In genomic region chr17:70817862-70818451, GRCm38 (mm10) we compare ENCODE assay signal across 8 mouse cellular contexts. TPM values are rescaled to one million over a fixed set of nuclear protein-coding genes. Genes with fewer than 3 reads are reported as not detected.
DNase-seq lines count a peak whose midpoint lies in the region; ATAC-seq and TF ChIP-seq lines count a peak whose summit lies in the region.

No protein-coding gene starts in this region.

- no peak for TF ChIP-seq CTCF in intestine, postnatal 0 days (IDR thresholded peaks at IDR 0.05; ENCODE audit: low read depth)

- peak overlapping the region; percentile 89 for H3K4me2 ChIP-seq in intestine, postnatal 0 days (replicated peaks; ENCODE audit: low read depth)
- H3K4me2 ChIP-seq in midbrain, embryonic 11.5 days: peak overlapping the region; percentile 72

- no peaks in the 10 kb centered on the region for H3K36me3 ChIP-seq in forebrain, embryonic 10.5 days (replicated peaks)
- no peaks in the 10 kb centered on the region for H3K36me3 ChIP-seq in intestine, postnatal 0 days (ENCODE audit: control insufficient read depth, insufficient read depth)
- H3K36me3 ChIP-seq in midbrain, embryonic 11.5 days (ENCODE audit: control insufficient read depth, insufficient read depth, low read length): no peaks in the 10 kb centered on the region

- peak overlapping the region; percentile 34; the same call in 1 of the 2 replicates for H3K9ac ChIP-seq in intestine, postnatal 0 days (ENCODE audit: low read depth, low read length)
- H3K9ac ChIP-seq in midbrain, embryonic 11.5 days (ENCODE audit: low read length): peak overlapping the region; percentile 61

- H3K27me3 ChIP-seq in forebrain, embryonic 10.5 days (ENCODE audit: poor library complexity, severe bottlenecking): peaks cover 52% of the 10 kb centered on the region
- H3K27me3 ChIP-seq in intestine, postnatal 0 days (replicated peaks; ENCODE audit: control insufficient read depth, insufficient read depth, low read length): peaks cover 24% of the 10 kb centered on the region
- peaks cover 39% of the 10 kb centered on the region for H3K27me3 ChIP-seq in midbrain, embryonic 11.5 days (ENCODE audit: control insufficient read depth, insufficient read depth, low read length)

- peak overlapping the region; percentile 64 for H3K4me3 ChIP-seq in forebrain, embryonic 10.5 days
- peak overlapping the region; percentile 49 for H3K4me3 ChIP-seq in intestine, postnatal 0 days (ENCODE audit: low read depth, low read length)
- H3K4me3 ChIP-seq in midbrain, embryonic 11.5 days (ENCODE audit: low read depth, low read length): peak overlapping the region; percentile 37

- H3K27ac ChIP-seq in forebrain, embryonic 10.5 days: peak overlapping the region; percentile 81
- no peak overlapping the region for H3K27ac ChIP-seq in intestine, postnatal 0 days (ENCODE audit: low read depth, low read length)
- no peak overlapping the region for H3K27ac ChIP-seq in midbrain, embryonic 11.5 days (ENCODE audit: low read depth, low read length)

- peaks cover 18% of the 10 kb centered on the region for H3K4me1 ChIP-seq in forebrain, embryonic 10.5 days
- no peaks in the 10 kb centered on the region for H3K4me1 ChIP-seq in intestine, postnatal 0 days (replicated peaks; ENCODE audit: control insufficient read depth, insufficient read depth, low read length)
- peaks cover 5% of the 10 kb centered on the region for H3K4me1 ChIP-seq in midbrain, embryonic 11.5 days (ENCODE audit: control insufficient read depth, insufficient read depth, low read length)

- no peaks in the 10 kb centered on the region for H3K9me3 ChIP-seq in forebrain, embryonic 10.5 days
- no peaks in the 10 kb centered on the region for H3K9me3 ChIP-seq in intestine, postnatal 0 days (ENCODE audit: control insufficient read depth)
- H3K9me3 ChIP-seq in midbrain, embryonic 11.5 days (ENCODE audit: control insufficient read depth, low read length): no peaks in the 10 kb centered on the region

- ATAC-seq in intestine, postnatal 0 days: 0 out of 2 replicates have a peak, but pooled peaks have one; percentile 25
- peak; percentile 87 for ATAC-seq in midbrain, embryonic 11.5 days (ENCODE audit: low FRiP score)
- no peak for ATAC-seq in erythroid progenitor cell, adult 5-6 weeks (replicated peaks; ENCODE audit: low FRiP score, poor library complexity, severe bottlenecking)

- peak; percentile 34 to 46 for DNase-seq in cerebellum, postnatal 10 days
- DNase-seq in cerebellum, adult 11-12 months: no peak
- DNase-seq in B cell, adult 2 months: peak; percentile 21 to 27
- peak; percentile 53 for DNase-seq in forebrain, embryonic 10.5 days (ENCODE audit: extremely low spot score, low spot score)
- DNase-seq in midbrain, embryonic 11.5 days (ENCODE audit: low spot score, missing footprints): peak; percentile 93
- DNase-seq in cerebellum, adult 9-10 months: no peak

- 2% methylated on average over 51 of the region's 51 CpGs for WGBS in forebrain, embryonic 10.5 days
- 7% methylated on average over 43 of the region's 51 CpGs for WGBS in intestine, postnatal 0 days
- WGBS in midbrain, embryonic 11.5 days: 2% methylated on average over 48 of the region's 51 CpGs

RNA-seq across cellular contexts. Expression of gene Tgif1, which starts 35.4 kb away (rescaled TPM):
- 80.2 and 89.6 TPM in 2 replicates for polyA plus RNA-seq in forebrain, embryonic 10.5 days (2016; fragmentation: Nextera tagmentation; extraction: Ambion mirVana)
- polyA plus RNA-seq in intestine, postnatal 0 days (2015; fragmentation: Nextera tagmentation; extraction: Ambion mirVana): 20.0 and 24.5 TPM in 2 replicates
- 53.0 and 58.4 TPM in 2 replicates for polyA plus RNA-seq in midbrain, embryonic 11.5 days (2014; fragmentation: Nextera tagmentation; extraction: Ambion mirVana)
- 17.6 and 34.6 TPM in 2 replicates for total RNA-seq in erythroid progenitor cell, adult 5-6 weeks (2015; ENCODE audit: low replicate concordance)
- total RNA-seq in erythroid progenitor cell, adult 5-6 weeks (2017; ENCODE audit: low replicate concordance): 1.8 and 4.2 TPM in 2 replicates

Comparison
In these comparisons a context has a peak if more than half of its experiments do, and no peak if none do; other contexts are left out.
1. DNase-seq: peak in cerebellum, postnatal 10 days (2 of 2), B cell, adult 2 months (2 of 2), forebrain, embryonic 10.5 days (single experiment) and midbrain, embryonic 11.5 days (single experiment); none in cerebellum, adult 11-12 months (single experiment) and cerebellum, adult 9-10 months (single experiment).
2. Peak in every context shown above with its lines, with median percentiles within 50 percentile points of each other: H3K4me3 ChIP-seq.